Mouse (Mus musculus) brain, embryonic 18.5 days (tissue): ENCODE measurements at regions not wholly inside any gene's neighbourhood (a gene's known extent, or its start where the extent isn't known, plus 50 kb on each side); places are given as distances from the start of the nearest gene placed in this dataset.
A peak's percentile ranks its signal among the peaks of the same experiment; 100 is the strongest.

ENCODE experiments used
- DNase-seq: peaks from one replicate; pipeline ENCODE4 v3.0.0-alpha.2; 2012; ENCODE audit warnings: low read depth, low spot score

GRCm38 (mm10) chr13:110673536-110673935 lies 278.7 kb downstream of the Plk2 start:
- DNase-seq, result peak; percentile 67

GRCm38 (mm10) chr13:110683259-110684041 lies 288.6 kb downstream of the Plk2 start:
- no peak for DNase-seq

DNA sequence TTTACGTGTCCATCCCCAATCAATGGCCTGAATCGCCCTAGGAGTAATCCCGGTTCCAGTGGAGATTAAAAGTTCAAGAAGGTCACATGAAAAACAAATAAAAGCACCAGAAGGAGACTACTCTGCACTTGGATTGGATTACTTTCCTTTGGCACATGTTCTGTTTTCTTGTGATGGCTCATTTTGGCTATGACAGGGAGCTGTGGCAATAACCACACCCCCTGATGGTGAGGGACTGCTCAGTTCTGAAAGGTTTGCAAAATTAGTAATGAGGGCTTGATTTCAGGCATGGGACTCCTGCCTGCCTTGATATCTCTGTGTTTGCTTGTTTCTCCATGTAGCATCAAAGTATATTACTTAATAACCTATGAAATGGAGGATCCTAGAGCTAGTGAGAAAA lies 293.9 kb downstream of the Plk2 start:
- no peak for DNase-seq

GRCm38 (mm10) chr13:110690501-110691255 lies 295.8 kb downstream of the Plk2 start:
- peak; percentile 50 for DNase-seq

- no peak for DNase-seq
Measured at GRCm38 (mm10) chr13:110692696-110693095, 297.9 kb downstream of the Plk2 start.

DNA sequence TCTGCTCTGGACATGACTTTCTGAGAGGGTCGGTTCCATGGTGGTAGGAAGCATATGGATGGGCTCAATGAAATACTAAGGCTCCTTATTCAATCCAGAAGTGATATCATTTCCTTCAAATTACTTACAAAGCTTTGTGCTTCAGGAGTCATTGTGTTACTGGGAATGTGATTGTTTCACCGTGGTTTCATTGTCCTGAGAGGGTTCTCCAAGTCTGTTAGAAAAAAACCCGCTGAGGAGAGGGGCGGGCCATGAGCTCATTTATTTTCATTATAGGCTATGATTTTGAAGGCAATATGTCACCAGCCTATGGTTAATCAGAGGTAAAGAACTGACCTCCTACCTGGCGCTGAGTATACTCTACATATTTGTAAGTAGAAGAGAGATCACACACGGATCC lies 300.0 kb downstream of the Plk2 start:
- DNase-seq, result no peak

DNA sequence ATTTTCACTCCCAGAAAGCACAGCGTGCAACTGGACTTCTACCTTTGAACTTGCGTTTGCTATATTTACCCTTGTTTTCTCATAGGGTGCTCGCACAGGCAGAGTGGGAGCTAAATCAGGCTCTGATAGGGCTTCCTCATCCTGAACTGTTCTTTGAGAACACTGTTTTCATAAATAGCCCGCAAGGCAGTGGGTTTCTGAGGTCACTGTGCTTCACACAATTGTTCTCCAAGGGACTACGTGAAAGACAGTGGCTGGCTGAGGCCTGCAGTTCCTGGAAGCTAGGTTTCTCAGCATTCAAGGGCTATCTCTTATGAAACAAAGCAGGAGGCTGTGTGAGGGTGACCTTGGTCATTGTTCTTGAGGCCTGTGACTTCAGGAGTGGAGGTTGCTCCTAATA lies 301.7 kb downstream of the Plk2 start:
- DNase-seq, result no peak

DNA sequence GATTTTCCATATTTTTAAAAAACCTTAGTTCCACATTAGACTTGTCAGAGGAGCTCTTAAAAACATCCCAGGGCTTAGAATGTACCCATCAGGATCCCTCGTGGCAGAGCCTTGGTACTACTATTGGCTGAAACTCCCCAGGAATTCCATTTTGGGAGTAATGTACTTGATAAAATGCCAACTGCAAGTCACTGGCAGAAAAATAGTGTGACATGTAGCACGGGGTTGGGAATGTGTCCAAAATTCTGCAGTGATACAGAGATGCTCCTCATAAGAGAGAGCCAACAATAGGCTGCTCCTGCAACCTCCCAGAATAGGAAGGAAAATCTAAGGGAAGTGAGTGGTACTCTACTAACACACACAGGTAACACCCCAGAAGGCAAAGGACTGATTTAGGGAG lies 309.4 kb downstream of the Plk2 start:
- DNase-seq, result no peak

DNA sequence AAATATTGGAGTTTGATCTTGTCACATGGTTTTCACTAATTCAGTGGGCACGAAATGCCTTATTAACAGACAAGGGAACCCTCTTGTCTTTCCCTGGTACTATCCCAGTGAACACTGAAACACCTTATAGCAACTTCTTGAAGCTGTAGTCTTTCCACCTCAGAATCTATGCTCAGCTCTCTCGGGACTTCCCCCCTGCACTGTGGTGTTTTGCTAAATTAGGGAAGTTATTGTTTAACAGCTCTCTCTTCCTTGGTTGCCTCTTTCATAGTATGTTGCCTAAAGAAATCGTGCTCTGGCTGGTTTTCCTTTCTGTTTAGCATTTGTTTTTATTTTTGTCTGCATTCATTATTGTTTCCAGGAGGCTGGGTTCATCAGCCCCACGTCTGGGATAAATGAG lies 316.0 kb downstream of the Plk2 start:
- DNase-seq, result no peak

DNA sequence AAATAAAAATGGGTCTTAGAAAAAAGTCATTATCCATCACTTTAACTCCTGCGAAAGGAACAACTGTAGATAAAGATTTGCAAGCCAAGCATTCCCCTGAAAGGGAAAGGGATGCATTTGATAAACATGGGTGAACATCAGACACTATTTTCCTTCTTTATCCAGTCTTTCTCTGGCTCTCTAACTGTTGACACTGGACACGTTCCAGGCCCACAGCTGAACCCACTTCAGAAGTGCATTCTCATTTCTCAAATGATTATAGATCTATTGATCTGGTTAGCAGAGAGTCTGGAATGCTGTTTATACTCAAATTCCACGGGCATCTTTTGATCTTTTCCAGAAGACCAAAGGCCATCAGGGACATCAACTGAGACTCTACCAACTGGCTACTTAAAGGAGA lies 317.7 kb downstream of the Plk2 start:
- DNase-seq, result no peak

- DNase-seq, result no peak
Measured at GRCm38 (mm10) chr13:110722170-110722569, 327.3 kb downstream of the Plk2 start.

GRCm38 (mm10) chr13:110722752-110723151 lies 327.9 kb downstream of the Plk2 start:
- no peak for DNase-seq

DNA sequence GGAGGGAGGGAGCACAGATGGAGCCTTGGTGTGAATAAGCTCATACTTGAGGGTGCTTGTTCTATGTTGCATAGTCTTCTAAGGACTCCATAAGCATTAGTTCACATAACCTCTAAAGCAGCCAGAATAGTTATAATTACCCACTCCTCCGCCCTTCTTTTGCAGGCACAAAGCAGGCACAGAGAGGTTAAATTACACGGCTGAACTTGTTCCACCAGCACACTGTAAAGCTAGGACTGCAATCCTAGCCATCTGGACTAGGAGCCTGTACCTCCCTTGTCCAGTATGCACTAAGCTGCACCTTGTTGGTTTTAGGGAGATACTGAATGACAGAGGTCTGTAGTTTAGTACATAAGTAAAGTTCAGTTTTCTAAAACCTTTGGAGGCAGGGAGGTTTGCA lies 330.0 kb downstream of the Plk2 start:
- no peak for DNase-seq

DNA sequence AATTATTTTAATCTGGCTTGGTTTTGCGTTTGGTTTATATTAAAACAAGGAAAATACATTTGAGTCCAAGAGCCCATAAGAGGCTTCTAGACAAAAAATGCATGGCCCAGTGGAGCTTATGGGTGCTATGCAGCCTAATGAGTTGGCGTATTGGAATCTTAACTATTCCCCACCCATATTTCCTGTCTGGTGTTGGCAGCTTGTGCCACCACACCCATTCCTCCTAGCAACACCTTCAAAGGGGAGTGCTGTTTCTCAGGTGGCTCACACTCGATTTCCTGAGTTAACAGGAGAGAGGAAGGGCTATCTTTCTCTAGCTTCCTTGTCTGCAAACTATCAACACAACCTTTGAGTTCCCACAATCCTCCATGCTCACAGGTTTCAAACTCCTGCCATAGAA lies 331.0 kb downstream of the Plk2 start:
- DNase-seq, result no peak

GRCm38 (mm10) chr13:110735511-110735910 lies 340.7 kb downstream of the Plk2 start:
- DNase-seq, result no peak

GRCm38 (mm10) chr13:110741576-110742206 lies 346.8 kb downstream of the Plk2 start:
- no peak for DNase-seq

DNA sequence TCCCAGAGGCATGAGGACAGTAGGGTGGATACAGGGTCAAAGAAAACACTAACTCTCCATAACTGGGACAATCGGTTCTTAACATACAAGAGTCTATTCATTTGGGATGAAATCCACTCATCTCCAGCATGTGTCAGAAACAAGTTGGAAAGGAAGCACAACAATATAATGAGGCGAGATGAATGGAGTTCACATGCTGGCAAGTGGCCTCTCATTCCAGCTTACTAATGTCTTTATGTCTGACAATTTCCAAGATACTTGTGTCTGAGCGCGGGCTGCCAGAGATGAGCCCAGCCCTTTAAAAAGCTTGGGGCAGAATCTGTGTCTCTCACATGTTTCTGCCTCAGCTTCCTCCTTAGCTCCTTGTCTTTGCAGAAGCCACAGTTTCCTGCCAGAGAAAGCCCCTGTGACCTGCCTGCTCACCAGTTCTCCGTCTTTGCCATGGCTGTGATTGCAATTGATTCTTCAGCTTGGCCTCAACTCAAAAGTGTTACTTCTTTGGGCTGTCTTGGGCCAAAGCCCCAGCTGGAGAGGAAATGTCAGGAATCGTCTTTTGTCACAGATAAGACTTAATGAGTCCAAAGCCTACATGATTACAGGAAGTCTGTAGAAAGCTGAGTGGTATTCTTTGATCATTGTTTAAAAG lies 352.5 kb downstream of the Plk2 start:
- no peak for DNase-seq

- no peak for DNase-seq
Measured at GRCm38 (mm10) chr13:110752746-110753145, 357.9 kb downstream of the Plk2 start.

GRCm38 (mm10) chr13:110754548-110754947 lies 359.7 kb downstream of the Plk2 start:
- peak; percentile 22 for DNase-seq

DNA sequence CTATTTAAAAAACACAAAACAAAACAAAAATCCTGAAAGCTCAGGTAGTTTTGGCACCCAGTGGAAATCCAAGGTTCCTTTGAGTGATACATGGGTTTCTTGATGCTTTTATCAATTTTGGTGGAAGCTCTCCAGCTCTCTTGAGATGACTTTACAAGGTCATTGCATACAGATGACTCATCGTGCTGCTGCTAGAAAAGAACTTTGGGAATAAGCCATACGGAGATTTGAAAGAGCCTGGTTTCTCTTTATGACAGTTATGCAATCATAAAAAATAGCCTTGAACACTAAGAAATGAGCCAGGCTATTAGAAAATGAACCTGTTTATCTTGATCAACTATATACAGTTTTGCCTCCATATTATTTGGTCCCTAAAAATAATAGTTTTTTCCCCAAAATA lies 362.0 kb downstream of the Plk2 start:
- DNase-seq, result no peak

DNA sequence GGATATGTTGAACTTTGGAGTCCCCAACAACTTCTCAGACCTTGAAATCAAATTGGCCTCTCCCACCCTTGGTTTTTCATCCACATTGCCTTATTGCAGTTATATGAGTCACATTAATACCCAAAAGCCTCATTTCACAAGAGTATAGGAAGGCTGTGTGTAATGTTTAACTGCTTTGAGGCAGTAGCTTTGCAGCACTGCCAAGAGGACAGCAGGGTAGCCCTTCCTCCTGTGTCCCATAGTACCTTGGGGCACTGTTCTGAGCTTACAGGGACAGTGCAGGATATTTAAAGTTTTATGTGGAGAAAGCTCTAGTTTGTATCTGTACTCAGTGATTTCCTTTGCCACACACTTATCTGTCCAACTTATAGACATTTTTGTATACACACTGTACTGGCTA lies 374.4 kb downstream of the Plk2 start:
- no peak for DNase-seq

DNA sequence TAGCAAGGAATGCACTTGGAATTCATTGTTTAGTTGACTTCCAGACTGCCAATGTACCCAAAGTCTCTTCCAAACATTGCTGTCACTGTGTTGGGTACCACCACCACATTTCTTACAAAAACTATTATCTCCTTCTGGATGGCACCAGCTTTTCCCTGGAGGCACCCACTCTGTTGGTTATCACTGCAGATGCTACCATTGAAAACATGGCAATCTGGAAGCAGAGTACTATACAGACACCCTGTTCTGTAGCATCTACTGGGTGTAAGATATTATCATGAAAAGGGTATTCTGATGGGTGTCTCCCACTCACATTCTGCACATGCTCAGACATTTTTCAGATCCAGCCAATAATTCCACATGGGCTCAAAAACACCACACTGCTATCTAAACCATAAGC lies 380.4 kb downstream of the Plk2 start:
- DNase-seq, result no peak
